Mouse (Mus musculus): ENCODE measurements around the gene Ptpro.
"Not testable (repeated sequence)": the region's sequence is repeated elsewhere in the genome, so short reads cannot be mapped to it uniquely, and the experiment has no call there.

The Ptpro gene

DNA sequence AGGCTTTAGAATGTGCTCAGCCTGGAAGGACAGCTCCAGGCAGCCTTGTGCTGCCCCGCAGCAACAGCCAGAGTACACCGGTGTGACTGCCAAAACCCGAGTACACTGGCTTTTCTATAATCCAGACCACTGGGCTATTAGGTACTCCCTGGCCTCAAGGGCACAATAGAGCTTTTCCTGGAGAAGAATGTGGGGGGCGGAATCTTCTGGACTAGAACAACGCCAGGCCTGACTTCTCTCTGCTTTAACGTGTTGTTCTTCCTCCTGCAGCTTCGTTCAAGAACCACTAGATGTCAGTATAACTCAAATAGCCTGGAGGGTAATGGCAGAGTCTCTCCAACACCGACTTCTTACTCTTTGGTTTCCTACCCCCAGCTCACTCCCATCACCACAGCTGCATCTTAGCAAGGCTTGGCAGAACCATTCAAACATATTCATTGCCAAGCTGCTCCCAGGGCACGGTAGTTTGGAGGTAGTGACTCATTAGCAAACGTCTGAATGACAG is 203.5 kb downstream of the Ptpro start:
- peak; percentile 55 for DNase-seq (ENCODE audit: low spot score)

- DNase-seq (ENCODE audit: low spot score): no peak
Observed at GRCm38 (mm10) chr6:137456064-137456463, 203.9 kb downstream of the Ptpro start.

- no peak for DNase-seq (ENCODE audit: low spot score)
Observed at GRCm38 (mm10) chr6:137457210-137457609, 205.1 kb downstream of the Ptpro start.

- no peak for DNase-seq (ENCODE audit: low spot score)
Observed at GRCm38 (mm10) chr6:137458136-137458535, 206.0 kb downstream of the Ptpro start.

GRCm38 (mm10) chr6:137463771-137464170 is 211.7 kb downstream of the Ptpro start:
- DNase-seq (ENCODE audit: low spot score): no peak

DNA sequence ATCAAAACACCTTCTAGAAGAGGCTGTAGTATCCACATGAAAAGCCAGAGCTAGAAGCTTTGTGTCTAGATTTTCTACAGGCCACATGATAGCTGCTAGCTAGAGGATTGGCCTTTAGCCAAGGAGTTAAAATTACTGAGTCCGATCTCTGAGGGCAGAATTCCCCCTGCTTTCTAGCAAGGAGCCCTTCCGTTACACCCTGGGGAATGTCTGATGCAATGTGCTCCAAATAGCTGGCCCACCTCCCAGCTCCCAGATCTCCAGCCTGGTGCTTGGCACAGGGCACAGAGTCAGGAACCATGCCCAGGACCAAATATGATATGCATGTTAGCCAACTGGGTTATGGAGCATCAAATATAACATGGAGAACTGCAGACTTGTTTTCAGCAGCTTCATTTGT is 213.1 kb downstream of the Ptpro start:
- peak; percentile 23 for DNase-seq (ENCODE audit: low spot score)

DNA sequence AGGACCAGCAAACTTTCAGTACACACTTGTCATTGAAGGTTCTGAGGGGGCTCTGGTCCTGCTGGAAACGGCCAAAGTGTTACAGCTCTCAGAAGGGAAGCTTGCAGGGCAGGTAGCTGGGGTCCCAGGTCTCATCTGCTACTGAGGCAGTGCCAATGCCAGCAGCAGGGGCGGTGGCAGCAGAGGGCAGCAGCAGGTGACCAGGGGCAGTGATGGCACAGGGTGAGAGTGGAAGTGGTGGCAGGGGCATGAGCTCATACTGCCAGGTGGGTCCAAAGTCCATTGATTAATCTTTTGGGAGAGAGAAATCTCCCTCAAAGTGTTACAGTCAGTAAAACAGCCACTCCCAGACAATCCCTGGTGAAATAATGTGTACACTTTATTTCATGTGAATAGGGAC is 214.1 kb downstream of the Ptpro start:
- DNase-seq (ENCODE audit: low spot score): no peak

- no peak for DNase-seq (ENCODE audit: low spot score)
Observed at GRCm38 (mm10) chr6:137467696-137468095, 215.6 kb downstream of the Ptpro start.

- DNase-seq (ENCODE audit: low spot score): no peak
Observed at GRCm38 (mm10) chr6:137469541-137469940, 217.4 kb downstream of the Ptpro start.

GRCm38 (mm10) chr6:137470901-137471598 is 218.9 kb downstream of the Ptpro start:
- DNase-seq (ENCODE audit: low spot score): peak; percentile 83

DNA sequence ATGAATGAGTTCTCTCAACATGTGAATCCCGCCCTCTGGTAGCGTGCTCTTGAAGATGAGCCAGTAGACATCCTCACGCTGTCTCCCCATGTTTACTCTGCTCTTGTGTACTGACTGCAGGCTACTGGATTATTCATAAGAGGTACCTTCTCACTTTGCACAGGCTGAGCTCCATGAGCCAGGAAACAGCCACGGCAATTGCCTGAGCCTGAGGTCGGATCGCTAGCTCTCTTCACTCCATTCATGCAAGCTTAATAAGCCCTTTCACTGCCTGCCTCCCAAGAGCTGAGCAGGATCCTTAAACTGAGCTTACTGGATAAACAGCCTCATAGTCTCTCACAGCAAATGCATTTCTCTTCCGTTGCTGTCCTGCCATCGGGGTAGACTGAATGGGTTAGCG is 220.0 kb downstream of the Ptpro start:
- DNase-seq (ENCODE audit: low spot score): no peak

DNA sequence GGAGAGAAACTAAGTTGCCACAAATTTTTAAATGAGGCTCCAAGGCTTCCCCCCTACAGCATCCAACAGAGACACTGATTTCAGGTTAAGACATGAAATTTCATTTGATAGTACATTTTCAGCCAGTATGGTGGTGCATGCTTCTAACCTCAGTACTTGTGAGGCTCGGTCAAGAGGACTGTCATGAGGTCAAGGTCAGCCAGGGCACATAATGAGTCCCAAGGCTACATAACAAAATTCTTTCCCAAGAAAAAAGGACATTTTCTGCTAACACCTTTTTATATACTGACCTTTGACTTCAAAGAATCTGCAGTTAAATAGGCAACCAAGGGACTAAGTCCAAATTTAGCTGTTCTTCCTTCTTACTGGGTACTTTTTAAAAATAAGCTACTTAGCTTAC is 221.3 kb downstream of the Ptpro start:
- no peak for DNase-seq (ENCODE audit: low spot score)

DNA sequence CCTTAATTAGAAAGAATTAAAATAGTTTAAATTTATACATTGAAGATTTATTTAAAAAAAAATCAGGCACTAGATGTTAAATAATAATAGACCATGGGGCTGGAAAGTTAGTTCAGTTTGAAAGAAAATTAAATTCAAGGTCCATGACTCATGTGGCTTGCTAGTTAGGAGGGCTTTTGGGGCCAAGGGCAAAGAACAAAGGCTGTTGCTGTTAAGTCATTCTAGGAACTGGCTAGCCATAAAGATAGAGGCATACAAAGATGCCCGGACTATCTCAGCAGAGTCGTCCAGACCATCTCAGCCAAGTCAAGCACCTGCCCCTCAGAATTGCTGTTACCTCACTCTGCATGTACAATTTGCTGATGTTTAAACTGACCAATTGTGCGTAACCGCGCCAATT is 223.6 kb downstream of the Ptpro start:
- DNase-seq (ENCODE audit: low spot score): not testable (repeated sequence)

DNA sequence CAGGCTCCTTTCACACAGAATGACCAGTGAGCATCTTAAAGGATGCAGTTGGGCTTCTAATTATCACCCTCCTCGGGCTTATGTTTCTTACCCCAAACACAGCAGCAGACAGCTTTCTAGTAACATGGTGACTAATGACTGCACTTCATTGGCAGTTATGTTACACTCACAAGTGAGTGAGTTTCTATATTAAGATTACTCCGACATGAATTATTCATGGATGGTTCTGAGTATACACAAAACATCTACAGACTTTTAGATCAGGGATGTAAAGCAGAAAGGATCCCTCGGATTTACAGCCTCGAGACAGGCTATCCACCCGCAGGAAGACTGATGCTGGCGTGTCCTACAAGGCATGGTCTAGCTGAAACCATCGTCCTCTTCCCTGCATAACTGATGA is 230.8 kb downstream of the Ptpro start:
- DNase-seq (ENCODE audit: low spot score): no peak

GRCm38 (mm10) chr6:137487443-137487842 is 235.3 kb downstream of the Ptpro start:
- no peak for DNase-seq (ENCODE audit: low spot score)

DNA sequence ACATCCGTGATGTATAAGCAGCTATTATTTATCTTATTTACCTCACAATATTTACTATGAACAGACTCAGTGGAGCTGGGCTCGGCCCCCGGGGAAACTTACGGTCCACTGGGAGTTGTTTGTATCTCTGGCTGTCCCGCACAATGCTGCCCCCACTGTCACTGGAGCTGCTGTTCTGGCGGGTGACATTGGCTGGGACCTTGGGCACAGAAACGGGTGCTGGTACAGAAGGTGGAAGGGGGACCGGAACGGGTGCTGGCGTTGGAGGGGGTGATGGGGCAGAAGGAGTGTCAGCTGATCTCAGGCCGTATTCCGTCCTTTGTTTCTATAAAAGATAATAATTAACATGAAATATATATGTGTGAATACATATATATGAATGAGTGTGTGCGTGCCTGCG is 238.0 kb downstream of the Ptpro start:
- no peak for DNase-seq (ENCODE audit: low spot score)

GRCm38 (mm10) chr6:137491659-137492058 is 239.5 kb downstream of the Ptpro start:
- DNase-seq (ENCODE audit: low spot score): no peak

GRCm38 (mm10) chr6:137492582-137492981 is 240.5 kb downstream of the Ptpro start:
- DNase-seq (ENCODE audit: low spot score): no peak

DNA sequence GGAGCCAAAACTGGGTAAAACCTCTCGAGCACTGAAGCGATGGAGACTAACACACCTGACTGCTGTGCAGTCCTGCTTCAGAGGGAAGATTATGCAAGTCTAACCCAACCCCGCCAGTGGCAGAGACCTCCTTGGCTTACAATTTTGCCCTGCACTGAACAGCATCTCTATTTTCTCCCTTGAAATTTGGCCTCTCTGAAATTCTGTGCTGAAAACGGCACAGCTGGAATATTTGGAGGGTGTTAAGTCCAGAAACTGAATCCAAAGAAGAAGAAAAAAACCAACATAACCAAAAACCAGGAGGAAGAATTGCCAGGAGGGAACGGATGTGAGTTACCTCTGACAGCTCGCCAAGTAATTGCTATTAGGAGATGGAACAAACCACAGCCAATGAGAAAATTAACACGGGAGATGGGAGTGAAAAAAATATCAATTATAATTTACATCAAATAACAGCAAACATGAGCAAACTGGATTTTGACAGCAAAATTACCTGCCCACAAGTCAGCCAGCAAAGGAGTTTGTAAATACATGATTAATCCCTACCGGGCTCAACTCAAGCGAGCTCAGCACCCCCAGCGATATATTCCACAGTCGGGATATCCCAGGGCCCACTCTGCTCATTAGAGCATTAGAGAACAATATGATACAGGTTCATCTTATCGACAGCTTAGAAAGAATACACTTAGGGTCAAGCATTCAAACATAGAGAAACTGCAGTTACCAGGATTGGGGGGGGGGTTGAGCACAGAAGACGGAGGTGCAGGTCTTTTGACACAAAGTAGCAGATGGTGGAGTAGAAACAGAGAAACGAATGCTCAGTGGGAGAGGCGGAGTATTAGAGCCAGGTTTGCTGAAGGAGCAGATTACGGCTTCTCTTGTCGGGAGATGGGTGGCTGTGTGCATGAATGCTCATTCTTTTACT is 241.4 kb downstream of the Ptpro start:
- DNase-seq (ENCODE audit: low spot score): no peak

- DNase-seq (ENCODE audit: low spot score): no peak
Observed at GRCm38 (mm10) chr6:137494136-137494475, 242.0 kb downstream of the Ptpro start.

DNA sequence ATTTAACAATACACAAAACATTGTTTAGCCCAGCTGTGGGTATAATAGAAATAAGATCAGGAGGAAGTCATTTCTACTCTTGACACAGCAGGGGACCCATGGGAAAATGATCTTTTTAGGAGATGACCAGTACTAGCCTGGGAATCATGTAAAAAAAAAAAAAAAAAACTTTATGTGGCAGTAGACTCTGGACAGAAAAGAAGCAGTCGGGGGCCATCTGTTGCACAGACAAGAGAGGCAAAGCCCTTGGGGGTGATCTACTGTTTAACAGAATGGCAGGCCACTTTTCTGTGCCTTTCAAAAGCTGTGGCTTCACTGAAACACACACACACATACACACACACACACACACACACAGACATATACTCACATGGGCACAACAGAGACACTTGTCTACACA is 242.7 kb downstream of the Ptpro start:
- DNase-seq (ENCODE audit: low spot score): no peak

- no peak for DNase-seq (ENCODE audit: low spot score)
Observed at GRCm38 (mm10) chr6:137495233-137495632, 243.1 kb downstream of the Ptpro start.

- no peak for DNase-seq (ENCODE audit: low spot score)
Observed at GRCm38 (mm10) chr6:137496562-137496961, 244.4 kb downstream of the Ptpro start.
